Mouse (Mus musculus): ENCODE measurements around the gene Rgmb. TPM values are rescaled to one million over a fixed set of nuclear protein-coding genes. Genes with fewer than 3 reads are reported as not detected.

Gene Rgmb
- polyA plus RNA-seq (2012; rRNA removed; ENCODE audit: low replicate concordance): 23.9 and 64.7 TPM in 2 replicates

DNA sequence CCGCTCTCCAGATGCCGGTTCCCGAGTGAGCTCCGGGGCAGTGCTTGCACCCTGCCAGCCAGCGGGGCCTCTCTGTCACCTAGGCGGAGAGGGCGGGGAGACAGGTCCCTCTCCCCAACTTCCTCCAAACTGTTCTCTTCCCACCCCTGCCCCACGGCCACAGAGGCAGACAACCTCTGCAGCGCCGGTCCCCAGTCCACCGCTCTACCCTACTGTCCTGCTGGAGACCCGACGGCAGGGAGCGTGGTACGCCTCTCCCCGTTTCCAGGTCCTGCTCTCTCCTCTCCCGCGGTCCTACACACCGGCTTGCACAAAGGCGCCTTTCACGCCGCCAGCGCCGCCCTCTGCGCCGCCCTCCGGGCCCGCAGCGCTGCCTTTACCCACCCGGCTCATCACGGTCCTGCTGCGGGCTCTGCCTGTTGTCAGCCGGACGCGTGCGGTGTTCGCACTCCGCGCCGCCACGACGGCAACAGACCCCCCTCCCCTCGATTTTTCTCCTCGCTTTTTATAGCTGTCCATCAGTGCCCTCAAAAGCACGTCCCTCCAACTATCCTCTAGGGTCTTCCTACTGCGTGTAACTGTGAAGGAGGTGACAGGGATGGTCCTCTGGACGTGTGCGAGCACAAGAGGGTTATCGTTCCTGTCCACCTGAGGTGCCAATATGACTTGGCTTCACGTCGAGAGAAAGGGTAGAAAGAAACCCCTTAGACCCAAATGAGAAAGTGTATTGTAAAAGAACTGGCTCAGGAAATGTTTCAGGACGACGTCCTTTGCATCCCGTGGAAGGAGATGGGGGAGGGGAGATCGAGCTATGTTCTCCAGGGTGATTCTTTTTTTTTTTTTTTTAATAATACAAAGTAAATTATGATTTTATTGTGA, at the start of gene Rgmb:
TSS of gene Rgmb (minus strand) at position 274 of the 879 bp plus-strand sequence.

Other genes with a start within 250 kb of the Rgmb start
- gene Chd1, start 126.1 kb downstream of the Rgmb start, polyA plus RNA-seq (2012; rRNA removed; ENCODE audit: low replicate concordance): 2.2 and 5.8 TPM in 2 replicates